Mouse (Mus musculus) liver, embryonic 15.5 days (tissue): ENCODE results near the gene Gm11758. TPM values are rescaled to one million over a fixed set of nuclear protein-coding genes. Genes with fewer than 3 reads are reported as not detected.
"Not testable (repeated sequence)": the region's sequence is repeated elsewhere in the genome, so short reads cannot be mapped to it uniquely, and the experiment has no call there.

Source experiments
- ATAC-seq: fragments of 200-750 bp; cut with Nextera tagmentation; 2 replicates; pipeline ENCODE4 v1.8.0; 2017; ENCODE audit warnings: moderate number of reproducible peaks, mild to moderate bottlenecking, moderate library complexity; ENCODE audit not compliant: insufficient read depth
- H3K27ac ChIP-seq: fragments of 300-500 bp; sonication (generic); replicated peaks from 2 replicates; pipeline ENCODE4 v1.5.1; 2015; ENCODE audit warnings: mild to moderate bottlenecking, inconsistent platforms
- H3K27me3 ChIP-seq: fragments of 300-500 bp; sonication (generic); 2 replicates; pipeline ENCODE4 v1.6.1; 2015; ENCODE audit warnings: mild to moderate bottlenecking, inconsistent platforms
- H3K36me3 ChIP-seq: fragments of 300-500 bp; sonication (generic); replicated peaks from 2 replicates; pipeline ENCODE4 v1.6.1; 2015; ENCODE audit warnings: moderate library complexity, mild to moderate bottlenecking, inconsistent platforms
- H3K4me1 ChIP-seq: fragments of 300-500 bp; sonication (generic); replicated peaks from 2 replicates; pipeline ENCODE4 v1.6.1; 2015; ENCODE audit warnings: inconsistent platforms
- H3K4me2 ChIP-seq: fragments of 300-500 bp; sonication (generic); 2 replicates; pipeline ENCODE4 v1.6.1; 2015; ENCODE audit warnings: moderate library complexity, mild to moderate bottlenecking, inconsistent platforms
- H3K4me3 ChIP-seq: fragments of 300-500 bp; sonication (generic); replicated peaks from 2 replicates; pipeline ENCODE4 v1.5.1; 2015; ENCODE audit warnings: mild to moderate bottlenecking, inconsistent platforms
- H3K9ac ChIP-seq: fragments of 300-500 bp; sonication (generic); 2 replicates; pipeline ENCODE4 v1.6.1; 2015; ENCODE audit warnings: moderate library complexity, mild to moderate bottlenecking, inconsistent platforms
- H3K9me3 ChIP-seq: fragments of 300-500 bp; sonication (generic); replicated peaks from 2 replicates; pipeline ENCODE4 v1.6.1; 2016; ENCODE audit warnings: inconsistent platforms
- WGBS: fragments of 180-500 bp; shearing (Covaris S2); methylation state at CpG from one replicate; pipeline ENCODE4 v1.1.7; 2015; ENCODE audit warnings: mixed read lengths; ENCODE audit not compliant: insufficient replicate concordance; 5-methylcytosine and 5-hydroxymethylcytosine counted together
- polyA plus RNA-seq: library from polyadenylated mRNA; unstranded; fragments of >200 nt; fragmentation: Nextera tagmentation; extraction: Ambion mirVana; gene quantifications from 2 replicates; pipeline ENCODE4 v1.2.1, GENCODE M21; 2015

Gene Gm11758
- not detected in 2 replicates for polyA plus RNA-seq

GRCm38 (mm10) chr4:73876166-73876565, at the start of gene Gm11758:
Gene Gm11758 (minus strand): TSS chr4:73876266.
- not testable (repeated sequence) for ATAC-seq, H3K4me2 ChIP-seq, H3K27ac ChIP-seq, H3K4me1 ChIP-seq, H3K4me3 ChIP-seq, H3K9ac ChIP-seq, H3K9me3 ChIP-seq, H3K27me3 ChIP-seq, H3K36me3 ChIP-seq
- no CpG with 5 or more reads among the region's 4 CpGs for WGBS

- not testable (repeated sequence) for H3K9ac ChIP-seq, H3K9me3 ChIP-seq, H3K27ac ChIP-seq, H3K27me3 ChIP-seq, H3K4me1 ChIP-seq, ATAC-seq, H3K4me3 ChIP-seq, H3K36me3 ChIP-seq, H3K4me2 ChIP-seq
- WGBS = 62% methylated on average over 6 of the region's 6 CpGs
Measured at GRCm38 (mm10) chr4:73920660-73921059, 44.6 kb upstream of the Gm11758 start, which contains the start of gene Gm11756. Gene Gm11756 (minus strand): TSS chr4:73920760.

- not testable (repeated sequence) for H3K9me3 ChIP-seq, ATAC-seq, H3K9ac ChIP-seq, H3K4me1 ChIP-seq, H3K27me3 ChIP-seq, H3K4me3 ChIP-seq, H3K4me2 ChIP-seq, H3K36me3 ChIP-seq, H3K27ac ChIP-seq
- no CpG with 5 or more reads among the region's 4 CpGs for WGBS
Measured at GRCm38 (mm10) chr4:73905853-73906252, 29.8 kb upstream of the Gm11758 start, which contains the start of gene Gm13871. Gene Gm13871 (minus strand): TSS chr4:73905953.

- not testable (repeated sequence) for ATAC-seq
Measured at GRCm38 (mm10) chr4:73891012-73891411, 14.9 kb upstream of the Gm11758 start, which contains the start of gene Gm11757. Gene Gm11757 (minus strand): TSS chr4:73891112.

GRCm38 (mm10) chr4:73826587-73826986, 49.5 kb downstream of the Gm11758 start:
- WGBS = 58% methylated on average over 3 of the region's 3 CpGs
- Histone ChIP-seq H3K9me3 (no peaks in the 10 kb centered on the region), H3K27me3 (no peaks in the 10 kb centered on the region), H3K4me2 (no peak overlapping the region), H3K9ac (no peak overlapping the region), H3K4me1 (no peaks in the 10 kb centered on the region), H3K36me3 (no peaks in the 10 kb centered on the region), H3K4me3 (no peak overlapping the region), H3K27ac (no peak overlapping the region)
- no peak for ATAC-seq

More at GRCm38 (mm10) chr4:73891012-73891411, 14.9 kb upstream of the Gm11758 start, which contains the start of gene Gm11757:
- H3K9me3 ChIP-seq, H3K4me1 ChIP-seq, H3K36me3 ChIP-seq, H3K4me3 ChIP-seq, H3K4me2 ChIP-seq, H3K27ac ChIP-seq, H3K9ac ChIP-seq, H3K27me3 ChIP-seq: not testable (repeated sequence)
- no CpG with 5 or more reads among the region's 4 CpGs for WGBS

Other genes starting within 250 kb of the Gm11758 start
- gene Gm11236, start 238.1 kb downstream of the Gm11758 start, polyA plus RNA-seq = not detected in 2 replicates
- gene Gm11239, start 207.9 kb downstream of the Gm11758 start, polyA plus RNA-seq = not detected in 2 replicates
- gene Gm428, start 192.8 kb downstream of the Gm11758 start, polyA plus RNA-seq = not detected in 2 replicates
- 0.03 and 0.07 TPM in 2 replicates for gene Rasef, start 85.3 kb downstream of the Gm11758 start, polyA plus RNA-seq
- gene Gm11757, start 14.8 kb upstream of the Gm11758 start, polyA plus RNA-seq = not detected in 2 replicates
- gene Gm13871, start 29.7 kb upstream of the Gm11758 start, polyA plus RNA-seq = not detected in 2 replicates
- gene Gm11756, start 44.5 kb upstream of the Gm11758 start, polyA plus RNA-seq = not detected in 2 replicates
- gene 2310002L09Rik, start 74.6 kb upstream of the Gm11758 start, polyA plus RNA-seq = 0.50 and 0.69 TPM in 2 replicates
- 0.16 and 0.23 TPM in 2 replicates for gene Frmd3, start 137.2 kb upstream of the Gm11758 start, polyA plus RNA-seq